Mouse (Mus musculus) kidney, embryonic 15.5 days (tissue): ENCODE data around the gene Ispd. TPM values are rescaled to one million over a fixed set of nuclear protein-coding genes. Genes with fewer than 3 reads are reported as not detected.

Experiments
- ATAC-seq: fragments of 200-750 bp; cut with Nextera tagmentation; replicated peaks from 2 replicates; pipeline ENCODE4 v1.8.0; 2017; ENCODE audit warnings: moderate TSS enrichment; ENCODE audit not compliant: low FRiP score
- H3K27ac ChIP-seq: fragments of 300-500 bp; sonication (generic); 2 replicates; pipeline ENCODE4 v1.5.1; 2015; ENCODE audit warnings: mild to moderate bottlenecking, inconsistent platforms
- H3K27me3 ChIP-seq: fragments of 300-500 bp; sonication (generic); 2 replicates; pipeline ENCODE4 v1.6.1; 2015; ENCODE audit warnings: inconsistent platforms
- H3K36me3 ChIP-seq: fragments of 300-500 bp; sonication (generic); 2 replicates; pipeline ENCODE4 v1.6.1; 2015; ENCODE audit warnings: inconsistent platforms
- H3K4me1 ChIP-seq: fragments of 300-500 bp; sonication (generic); 2 replicates; pipeline ENCODE4 v1.6.1; 2015; ENCODE audit warnings: inconsistent platforms
- H3K4me2 ChIP-seq: fragments of 300-500 bp; sonication (generic); 2 replicates; pipeline ENCODE4 v1.6.1; 2015; ENCODE audit warnings: moderate library complexity, mild to moderate bottlenecking, inconsistent platforms
- H3K4me3 ChIP-seq: fragments of 300-500 bp; sonication (generic); replicated peaks from 2 replicates; pipeline ENCODE4 v1.5.1; 2015; ENCODE audit warnings: mild to moderate bottlenecking, inconsistent platforms
- H3K9ac ChIP-seq: fragments of 300-500 bp; sonication (generic); 2 replicates; pipeline ENCODE4 v1.6.1; 2015; ENCODE audit warnings: mild to moderate bottlenecking, inconsistent platforms
- H3K9me3 ChIP-seq: fragments of 300-500 bp; sonication (generic); replicated peaks from 2 replicates; pipeline ENCODE4 v1.6.1; 2016; ENCODE audit warnings: inconsistent platforms
- WGBS: fragments of 180-500 bp; shearing (Covaris S2); methylation state at CpG from one replicate; pipeline ENCODE4 v1.1.7; 2015; ENCODE audit warnings: mixed read lengths; 5-methylcytosine and 5-hydroxymethylcytosine counted together
- polyA plus RNA-seq: library from polyadenylated mRNA; unstranded; fragments of >200 nt; fragmentation: Nextera tagmentation; extraction: Ambion mirVana; gene quantifications from 2 replicates; pipeline ENCODE4 v1.2.1, GENCODE M21; 2015

The Ispd gene
- polyA plus RNA-seq, 1 experiment from 2014 or later: 15.2 TPM

GRCm38 (mm10) chr12:36475269-36475668, 94.0 kb downstream of the Ispd start:
- no peaks in the 10 kb centered on the region for H3K36me3 ChIP-seq
- no peaks in the 10 kb centered on the region for H3K9me3 ChIP-seq
- H3K4me1 ChIP-seq: peaks cover 16% of the 10 kb centered on the region
- no peaks in the 10 kb centered on the region for H3K27me3 ChIP-seq
- no peak overlapping the region for H3K4me2 ChIP-seq
- 54% methylated on average over 4 of the region's 4 CpGs for WGBS
- ATAC-seq: no peak
- H3K4me3 ChIP-seq: no peak overlapping the region
- no peak overlapping the region for H3K27ac ChIP-seq
- no peak overlapping the region for H3K9ac ChIP-seq

GRCm38 (mm10) chr12:36476476-36476875, 95.2 kb downstream of the Ispd start:
- WGBS: 30% methylated on average over 5 of the region's 5 CpGs
- H3K4me2 ChIP-seq: no peak overlapping the region
- H3K27ac ChIP-seq: 0 out of 2 replicates have a peak overlapping the region, but pooled peaks have one; percentile 24
- H3K9ac ChIP-seq: no peak overlapping the region
- H3K36me3 ChIP-seq: no peaks in the 10 kb centered on the region
- peaks cover 16% of the 10 kb centered on the region for H3K4me1 ChIP-seq
- H3K4me3 ChIP-seq: no peak overlapping the region
- ATAC-seq: peak; percentile 82
- H3K9me3 ChIP-seq: no peaks in the 10 kb centered on the region
- no peaks in the 10 kb centered on the region for H3K27me3 ChIP-seq

- ATAC-seq: no peak
- no peaks in the 10 kb centered on the region for H3K9me3 ChIP-seq
- no peak overlapping the region for H3K9ac ChIP-seq
- WGBS: 23% methylated on average over 6 of the region's 6 CpGs
- H3K4me3 ChIP-seq: no peak overlapping the region
- H3K36me3 ChIP-seq: no peaks in the 10 kb centered on the region
- H3K4me1 ChIP-seq: peaks cover 16% of the 10 kb centered on the region
- H3K27me3 ChIP-seq: no peaks in the 10 kb centered on the region
- no peak overlapping the region for H3K4me2 ChIP-seq
- peak overlapping the region; percentile 11 for H3K27ac ChIP-seq
Measured at GRCm38 (mm10) chr12:36477501-36477900, 96.3 kb downstream of the Ispd start.

GRCm38 (mm10) chr12:36477926-36478325, 96.7 kb downstream of the Ispd start:
- ATAC-seq: no peak
- no peaks in the 10 kb centered on the region for H3K27me3 ChIP-seq

GRCm38 (mm10) chr12:36481742-36482141, 100.5 kb downstream of the Ispd start:
- H3K9me3 ChIP-seq: no peaks in the 10 kb centered on the region
- H3K36me3 ChIP-seq: no peaks in the 10 kb centered on the region
- H3K4me3 ChIP-seq: no peak overlapping the region
- H3K9ac ChIP-seq: no peak overlapping the region
- no peaks in the 10 kb centered on the region for H3K27me3 ChIP-seq
- no peak overlapping the region for H3K27ac ChIP-seq
- 78% methylated on average over 3 of the region's 3 CpGs for WGBS
- peaks cover 9% of the 10 kb centered on the region for H3K4me1 ChIP-seq
- no peak overlapping the region for H3K4me2 ChIP-seq
- 0 out of 2 replicates have a peak, but pooled peaks have one; percentile 43 for ATAC-seq

More at GRCm38 (mm10) chr12:36477926-36478325, 96.7 kb downstream of the Ispd start:
- H3K4me1 ChIP-seq: peaks cover 16% of the 10 kb centered on the region
- 55% methylated on average over 3 of the region's 3 CpGs for WGBS
- H3K36me3 ChIP-seq: no peaks in the 10 kb centered on the region
- H3K4me2 ChIP-seq: no peak overlapping the region
- no peak overlapping the region for H3K27ac ChIP-seq
- H3K9me3 ChIP-seq: no peaks in the 10 kb centered on the region
- no peak overlapping the region for H3K9ac ChIP-seq
- no peak overlapping the region for H3K4me3 ChIP-seq

- Histone ChIP-seq H3K27me3 (no peaks in the 10 kb centered on the region), H3K27ac (no peak overlapping the region), H3K36me3 (no peaks in the 10 kb centered on the region), H3K4me1 (peaks cover 2% of the 10 kb centered on the region; the same call in 1 of the 2 replicates), H3K4me3 (no peak overlapping the region), H3K9ac (no peak overlapping the region), H3K4me2 (no peak overlapping the region), H3K9me3 (no peaks in the 10 kb centered on the region)
- 23% methylated on average over 2 of the region's 2 CpGs for WGBS
- ATAC-seq: no peak
Measured at GRCm38 (mm10) chr12:36483346-36483745, 102.1 kb downstream of the Ispd start.

- Histone ChIP-seq H3K36me3 (no peaks in the 10 kb centered on the region), H3K27me3 (no peaks in the 10 kb centered on the region), H3K4me1 (no peaks in the 10 kb centered on the region), H3K9ac (no peak overlapping the region), H3K27ac (no peak overlapping the region), H3K4me2 (no peak overlapping the region), H3K4me3 (no peak overlapping the region), H3K9me3 (no peaks in the 10 kb centered on the region)
- peak; percentile 66; the same call in 1 of the 2 replicates for ATAC-seq
- WGBS: 68% methylated on average over 3 of the region's 3 CpGs
Measured at GRCm38 (mm10) chr12:36497565-36497964, 116.3 kb downstream of the Ispd start.

GRCm38 (mm10) chr12:36507111-36507903, 126.1 kb downstream of the Ispd start:
- Histone ChIP-seq H3K27ac (no peak overlapping the region), H3K4me1 (no peaks in the 10 kb centered on the region), H3K9me3 (no peaks in the 10 kb centered on the region), H3K27me3 (no peaks in the 10 kb centered on the region), H3K4me3 (no peak overlapping the region), H3K9ac (no peak overlapping the region), H3K36me3 (no peaks in the 10 kb centered on the region), H3K4me2 (no peak overlapping the region)
- no peak for ATAC-seq
- 82% methylated on average over 7 of the region's 7 CpGs for WGBS

GRCm38 (mm10) chr12:36509954-36510642, 128.8 kb downstream of the Ispd start:
- H3K36me3 ChIP-seq: no peaks in the 10 kb centered on the region
- peak; percentile 86 for ATAC-seq
- H3K27ac ChIP-seq: peak overlapping the region; percentile 70
- H3K9ac ChIP-seq: no peak overlapping the region
- no peak overlapping the region for H3K4me3 ChIP-seq
- H3K9me3 ChIP-seq: no peaks in the 10 kb centered on the region
- H3K4me2 ChIP-seq: no peak overlapping the region
- 53% methylated on average over 10 of the region's 10 CpGs for WGBS
- H3K4me1 ChIP-seq: no peaks in the 10 kb centered on the region
- no peaks in the 10 kb centered on the region for H3K27me3 ChIP-seq

GRCm38 (mm10) chr12:36521774-36522173, 140.5 kb downstream of the Ispd start:
- H3K4me1 ChIP-seq: no peaks in the 10 kb centered on the region
- H3K36me3 ChIP-seq: no peaks in the 10 kb centered on the region
- no peaks in the 10 kb centered on the region for H3K27me3 ChIP-seq
- ATAC-seq: no peak
- H3K4me3 ChIP-seq: no peak overlapping the region
- H3K27ac ChIP-seq: no peak overlapping the region
- no peak overlapping the region for H3K9ac ChIP-seq
- 78% methylated on average over 2 of the region's 2 CpGs for WGBS
- H3K9me3 ChIP-seq: no peaks in the 10 kb centered on the region
- no peak overlapping the region for H3K4me2 ChIP-seq

- 86% methylated on average over 2 of the region's 2 CpGs for WGBS
- H3K4me3 ChIP-seq: no peak overlapping the region
- no peak for ATAC-seq
- no peak overlapping the region for H3K4me2 ChIP-seq
- H3K27me3 ChIP-seq: no peaks in the 10 kb centered on the region
- H3K9me3 ChIP-seq: no peaks in the 10 kb centered on the region
- H3K4me1 ChIP-seq: no peaks in the 10 kb centered on the region
- no peak overlapping the region for H3K9ac ChIP-seq
- H3K27ac ChIP-seq: no peak overlapping the region
- no peaks in the 10 kb centered on the region for H3K36me3 ChIP-seq
Measured at GRCm38 (mm10) chr12:36523515-36523914, 142.3 kb downstream of the Ispd start.

GRCm38 (mm10) chr12:36530920-36531319, 149.7 kb downstream of the Ispd start:
- 66% methylated on average over 2 of the region's 2 CpGs for WGBS
- H3K27me3 ChIP-seq: no peaks in the 10 kb centered on the region
- H3K9ac ChIP-seq: no peak overlapping the region
- peak; percentile 66 for ATAC-seq
- H3K27ac ChIP-seq: peak overlapping the region; percentile 65
- H3K4me2 ChIP-seq: no peak overlapping the region
- no peaks in the 10 kb centered on the region for H3K9me3 ChIP-seq
- no peak overlapping the region for H3K4me3 ChIP-seq
- no peaks in the 10 kb centered on the region for H3K36me3 ChIP-seq
- no peaks in the 10 kb centered on the region for H3K4me1 ChIP-seq
